Mouse (Mus musculus) ES-E14 (cell line): ENCODE results near the gene Fads1. TPM values are rescaled to one million over a fixed set of nuclear protein-coding genes. Genes with fewer than 3 reads are reported as not detected.

Source experiments
- DNase-seq: peaks from one replicate; pipeline ENCODE4 v3.0.0-alpha.2; 2013; ENCODE audit warnings: low read depth, low spot score
- H3K27ac ChIP-seq: 2 replicates; pipeline ENCODE4 v1.5.1; 2012; ENCODE audit warnings: low read depth, mild to moderate bottlenecking, low read length, moderate library complexity, mixed read lengths; ENCODE audit not compliant: poor library complexity, insufficient read depth, severe bottlenecking
- H3K36me3 ChIP-seq: 2 replicates; pipeline ENCODE4 v1.6.1; 2012; ENCODE audit warnings: mild to moderate bottlenecking, low read length, moderate library complexity, mixed read lengths; ENCODE audit not compliant: control insufficient read depth, poor library complexity, insufficient read depth, severe bottlenecking
- H3K4me1 ChIP-seq, 2 experiments: fragments of 150-350 bp in 1 of 2; sonication (generic) in 1 of 2; 2 replicates each; pipeline ENCODE4 v1.6.1; 2012; ENCODE audit warnings: low read length in 2 of 2, mild to moderate bottlenecking in 1 of 2, mixed read lengths in 1 of 2; ENCODE audit not compliant: control insufficient read depth in 2 of 2, insufficient read depth in 2 of 2, poor library complexity in 1 of 2
- H3K4me3 ChIP-seq, 2 experiments: fragments of 150-350 bp in 1 of 2; sonication (generic) in 1 of 2; 2 replicates each; pipeline ENCODE4 v1.5.1; 2012; ENCODE audit warnings: low read length in 2 of 2, low read depth in 1 of 2, mild to moderate bottlenecking in 1 of 2, mixed read lengths in 1 of 2; ENCODE audit not compliant: insufficient read depth in 1 of 2, poor library complexity in 1 of 2, severe bottlenecking in 1 of 2
- H3K9ac ChIP-seq: 2 replicates; pipeline ENCODE4 v1.6.1; 2012; ENCODE audit warnings: low read depth, mild to moderate bottlenecking, low read length, mixed read lengths; ENCODE audit not compliant: poor library complexity, insufficient read depth, severe bottlenecking
- H3K9me3 ChIP-seq: fragments of 150-350 bp; sonication (generic); 2 replicates; pipeline ENCODE4 v1.6.1; 2012; ENCODE audit warnings: low read depth, mild to moderate bottlenecking, low read length; ENCODE audit not compliant: control insufficient read depth, insufficient read depth
- CHD2 ChIP-seq: IDR thresholded peaks from 2 replicates; pipeline ENCODE4 v1.6.1; 2014; ENCODE audit warnings: mild to moderate bottlenecking, low read depth, low read length, inconsistent platforms
- HCFC1 ChIP-seq: IDR thresholded peaks from 2 replicates; pipeline ENCODE4 v1.6.1; 2012; ENCODE audit warnings: low read length, inconsistent platforms, borderline replicate concordance; ENCODE audit not compliant: insufficient read depth
- MAFK ChIP-seq: IDR thresholded peaks from 2 replicates; pipeline ENCODE4 v1.6.1; 2014; ENCODE audit warnings: mild to moderate bottlenecking, low read depth, low read length, inconsistent platforms; ENCODE audit not compliant: insufficient read depth
- ZC3H11A ChIP-seq: IDR thresholded peaks from 2 replicates; pipeline ENCODE4 v1.6.1; 2012; ENCODE audit warnings: low read depth, mild to moderate bottlenecking, inconsistent platforms, low read length, borderline replicate concordance
- ZNF384 ChIP-seq: IDR thresholded peaks from 2 replicates; pipeline ENCODE4 v1.6.1; 2012; ENCODE audit warnings: low read depth, low read length, inconsistent platforms
- in situ Hi-C, 2 experiments: fragments of 600-800 bp; cut with MboI; formaldehyde crosslinking; loops; one replicate each; pipeline ENCODE4 v1.15.1; 2025; ENCODE audit warnings: low sequenced_read_pairs in 2 of 2, inconsistent platforms in 1 of 2; ENCODE audit not compliant: unreplicated experiment in 2 of 2
- total RNA-seq: library from RNA; depleted of rRNA; stranded (reverse); fragments of 300-350 nt; gene quantifications from 2 replicates; pipeline ENCODE4 v1.2.3, GENCODE M21; 2012; rRNA removed

Fads1 gene
- total RNA-seq: 47.4 and 74.0 TPM in 2 replicates

GRCm38 (mm10) chr19:10182670-10183298 is at the start of gene Fads1:
Fads1 (plus strand) TSS chr19:10182888.
- peak; percentile 85 for DNase-seq
- Histone ChIP-seq H3K4me3 (peak within 1 kb of the TSS; percentile 83 to 90), H3K4me1 (peaks cover 0 to 12% of the 10 kb centered on the region in 2 experiments; a peak in 2 of 4 replicates), H3K9me3 (no peaks in the 10 kb centered on the region), H3K27ac (peak within 1 kb of the TSS; percentile 28; the same call in 1 of the 2 replicates), H3K36me3 (peaks cover 17% of the 10 kb centered on the region), H3K9ac (peak within 1 kb of the TSS; percentile 87)
- in situ Hi-C loops: no loop called here
- no peak for TF ChIP-seq ZNF384
- no peak for TF ChIP-seq CHD2
- TF ChIP-seq HCFC1: no peak
- no peak for TF ChIP-seq ZC3H11A
- TF ChIP-seq MAFK: no peak

GRCm38 (mm10) chr19:10134692-10135091 is 48.0 kb upstream of the Fads1 start:
- Histone ChIP-seq H3K9ac (no peak overlapping the region; the same call in 1 of the 2 replicates), H3K27ac (no peak overlapping the region), H3K9me3 (no peaks in the 10 kb centered on the region), H3K36me3 (no peaks in the 10 kb centered on the region), H3K4me1 (peaks cover 6 to 15% of the 10 kb centered on the region in 2 experiments; a peak in 3 of 4 replicates), H3K4me3 (no peak overlapping the region)
- DNase-seq: no peak
- in situ Hi-C loops: no loop called here
- TF ChIP-seq ZNF384 (no peak), MAFK (no peak), CHD2 (no peak), HCFC1 (no peak), ZC3H11A (no peak)

DNA sequence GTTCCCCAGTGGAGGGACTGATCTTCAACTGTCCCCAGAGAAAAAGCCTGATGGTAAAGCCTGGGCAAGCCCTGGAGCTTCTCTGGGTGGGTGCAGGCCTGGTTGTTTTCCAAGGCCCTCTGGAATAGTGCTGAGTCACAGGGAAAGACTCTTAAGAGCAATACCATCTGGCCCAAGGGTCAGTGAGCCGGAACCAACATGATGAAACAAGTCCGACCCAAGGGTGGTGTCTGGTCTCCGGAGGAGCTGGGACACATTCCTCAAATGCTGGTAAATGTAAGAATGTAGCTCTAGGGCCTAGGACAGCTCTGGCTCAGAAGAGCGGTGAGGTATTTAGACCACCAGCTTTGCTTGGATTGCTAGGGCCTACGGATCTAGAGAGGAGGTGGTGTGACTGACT is 45.3 kb upstream of the Fads1 start:
- in situ Hi-C loops: no loop called here
- no peaks in the 10 kb centered on the region for H3K36me3 ChIP-seq
- TF ChIP-seq CHD2 (no peak), ZNF384 (no peak), MAFK (peak; percentile 77), HCFC1 (no peak), ZC3H11A (no peak)
- no peak overlapping the region for H3K9ac ChIP-seq
- H3K4me3 ChIP-seq: no peak overlapping the region
- H3K4me1 ChIP-seq: peaks cover 3 to 8% of the 10 kb centered on the region in 2 experiments; a peak in 2 of 4 replicates
- no peaks in the 10 kb centered on the region for H3K9me3 ChIP-seq
- H3K27ac ChIP-seq: no peak overlapping the region
- no peak for DNase-seq

- Histone ChIP-seq H3K4me1 (peaks cover 6 to 15% of the 10 kb centered on the region in 2 experiments; a peak in 2 of 4 replicates), H3K36me3 (no peaks in the 10 kb centered on the region), H3K4me3 (no peak overlapping the region), H3K9me3 (no peaks in the 10 kb centered on the region), H3K9ac (no peak overlapping the region), H3K27ac (no peak overlapping the region)
- no peak for DNase-seq
- no peak for TF ChIP-seq HCFC1
- no peak for TF ChIP-seq MAFK
- TF ChIP-seq ZC3H11A: no peak
- no peak for TF ChIP-seq ZNF384
- TF ChIP-seq CHD2: no peak
- in situ Hi-C loops: no loop called here
Measured at GRCm38 (mm10) chr19:10139736-10140135, 43.0 kb upstream of the Fads1 start.
